Mouse (Mus musculus) liver, embryonic 11.5 days (tissue): ENCODE measurements around the gene Tdrd9. TPM values are rescaled to one million over a fixed set of nuclear protein-coding genes. Genes with fewer than 3 reads are reported as not detected.

Experiments used
- ATAC-seq: fragments of 200-750 bp; cut with Nextera tagmentation; replicated peaks from 2 replicates; pipeline ENCODE4 v1.8.0; 2017; ENCODE audit warnings: moderate number of reproducible peaks, mild to moderate bottlenecking, moderate TSS enrichment, moderate library complexity; ENCODE audit not compliant: low FRiP score
- DNase-seq: peaks from one replicate; pipeline ENCODE4 v3.0.0-alpha.2; 2017; ENCODE audit warnings: low spot score
- H3K27ac ChIP-seq: fragments of 300-500 bp; sonication (generic); 2 replicates; pipeline ENCODE4 v1.5.1; 2014; ENCODE audit warnings: mild to moderate bottlenecking, low read depth, low read length, control low read depth
- H3K27me3 ChIP-seq: fragments of 300-500 bp; sonication (generic); replicated peaks from 2 replicates; pipeline ENCODE4 v1.6.1; 2014; ENCODE audit warnings: low read length, mixed read lengths; ENCODE audit not compliant: control insufficient read depth, insufficient read depth
- H3K36me3 ChIP-seq: fragments of 300-500 bp; sonication (generic); 2 replicates; pipeline ENCODE4 v1.6.1; 2014; ENCODE audit warnings: mild to moderate bottlenecking, low read length, moderate library complexity, mixed read lengths; ENCODE audit not compliant: control insufficient read depth, insufficient read depth
- H3K4me1 ChIP-seq: fragments of 300-500 bp; sonication (generic); replicated peaks from 2 replicates; pipeline ENCODE4 v1.6.1; 2014; ENCODE audit warnings: low read length, mixed read lengths; ENCODE audit not compliant: control insufficient read depth, insufficient read depth
- H3K4me2 ChIP-seq: fragments of 300-500 bp; sonication (generic); 2 replicates; pipeline ENCODE4 v1.6.1; 2014; ENCODE audit warnings: mild to moderate bottlenecking, control low read depth, moderate library complexity
- H3K4me3 ChIP-seq: fragments of 300-500 bp; sonication (generic); 2 replicates; pipeline ENCODE4 v1.5.1; 2014; ENCODE audit warnings: low read depth, low read length, control low read depth
- H3K9ac ChIP-seq: fragments of 300-500 bp; sonication (generic); 2 replicates; pipeline ENCODE4 v1.6.1; 2014; ENCODE audit warnings: low read depth, low read length, control low read depth
- H3K9me3 ChIP-seq: fragments of 300-500 bp; sonication (generic); 2 replicates; pipeline ENCODE4 v1.6.1; 2016; ENCODE audit warnings: low read length, inconsistent platforms, mixed read lengths; ENCODE audit not compliant: control insufficient read depth
- WGBS: fragments of 180-500 bp; shearing (Covaris S2); extraction: QIAGEN DNeasy Blood & Tissue Kit; methylation state at CpG from one replicate; pipeline ENCODE4 v1.1.7; 2014; 5-methylcytosine and 5-hydroxymethylcytosine counted together
- polyA plus RNA-seq: library from polyadenylated mRNA; unstranded; fragments of >200 nt; fragmentation: Nextera tagmentation; extraction: Ambion mirVana; gene quantifications from 2 replicates; pipeline ENCODE4 v1.2.1, GENCODE M21; 2014

Tdrd9 gene
- polyA plus RNA-seq, 1 experiment from 2014 or later, result 0.40 TPM

- H3K4me3 ChIP-seq, result no peak overlapping the region
- no peaks in the 10 kb centered on the region for H3K9me3 ChIP-seq
- no peaks in the 10 kb centered on the region for H3K4me1 ChIP-seq
- H3K4me2 ChIP-seq, result no peak overlapping the region
- H3K27ac ChIP-seq, result no peak overlapping the region
- no peak for DNase-seq
- ATAC-seq, result no peak
- WGBS, result 65% methylated on average over 6 of the region's 6 CpGs
- no peaks in the 10 kb centered on the region for H3K36me3 ChIP-seq
- no peaks in the 10 kb centered on the region for H3K27me3 ChIP-seq
- no peak overlapping the region for H3K9ac ChIP-seq
These were observed 5.8 kb downstream of the Tdrd9 start for GRCm38 (mm10) chr12:111977138-111977537.

DNA sequence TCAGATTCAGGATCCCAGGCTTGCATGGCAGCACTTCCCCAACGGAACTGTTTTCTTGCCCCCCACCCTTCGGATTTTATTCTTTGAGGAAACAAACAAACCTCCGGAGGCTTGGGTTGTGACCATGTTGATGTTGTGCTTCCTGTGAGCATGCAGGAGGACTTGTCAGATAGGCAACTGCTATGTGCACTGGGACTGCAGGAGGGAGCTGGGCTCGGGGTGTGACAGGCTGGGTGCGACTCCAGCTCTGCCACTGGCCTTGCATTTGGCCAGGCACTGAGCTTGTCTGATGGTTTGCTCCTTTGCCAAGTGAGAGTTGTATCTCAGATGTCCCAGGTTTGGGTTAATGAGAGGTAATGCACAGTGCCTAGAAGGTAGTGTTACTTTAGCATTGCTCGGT lies 6.9 kb downstream of the Tdrd9 start:
- Histone ChIP-seq H3K4me1 (no peaks in the 10 kb centered on the region), H3K27me3 (no peaks in the 10 kb centered on the region), H3K36me3 (no peaks in the 10 kb centered on the region), H3K9me3 (no peaks in the 10 kb centered on the region), H3K4me2 (no peak overlapping the region), H3K27ac (no peak overlapping the region), H3K9ac (no peak overlapping the region), H3K4me3 (no peak overlapping the region)
- DNase-seq, result no peak
- WGBS, result 53% methylated on average over 6 of the region's 6 CpGs
- no peak for ATAC-seq

- no peaks in the 10 kb centered on the region for H3K36me3 ChIP-seq
- H3K4me1 ChIP-seq, result no peaks in the 10 kb centered on the region
- ATAC-seq, result no peak
- 66% methylated on average over 6 of the region's 6 CpGs for WGBS
- no peak for DNase-seq
- no peak within 1 kb of the TSS for H3K9ac ChIP-seq
- H3K4me2 ChIP-seq, result no peak within 1 kb of the TSS
- no peak within 1 kb of the TSS for H3K27ac ChIP-seq
- H3K9me3 ChIP-seq, result no peaks in the 10 kb centered on the region
- H3K27me3 ChIP-seq, result no peaks in the 10 kb centered on the region
- H3K4me3 ChIP-seq, result no peak within 1 kb of the TSS
These were observed 9.6 kb downstream of the Tdrd9 start, which contains the start of gene Rd3l for GRCm38 (mm10) chr12:111980887-111981367. TSS of gene Rd3l (minus strand) at chr12:111981317.

GRCm38 (mm10) chr12:111981831-111982230 lies 10.5 kb downstream of the Tdrd9 start:
- no peaks in the 10 kb centered on the region for H3K4me1 ChIP-seq
- DNase-seq (no peak), ATAC-seq (no peak)
- no peaks in the 10 kb centered on the region for H3K36me3 ChIP-seq
- H3K4me2 ChIP-seq, result no peak overlapping the region
- WGBS, result 73% methylated on average over 8 of the region's 8 CpGs
- H3K27ac ChIP-seq, result no peak overlapping the region
- no peak overlapping the region for H3K9ac ChIP-seq
- no peaks in the 10 kb centered on the region; the same call in 1 of the 2 replicates for H3K27me3 ChIP-seq
- H3K4me3 ChIP-seq, result no peak overlapping the region
- H3K9me3 ChIP-seq, result no peaks in the 10 kb centered on the region

GRCm38 (mm10) chr12:111983165-111983564 lies 11.8 kb downstream of the Tdrd9 start:
- H3K9ac ChIP-seq, result no peak overlapping the region
- WGBS, result 46% methylated on average over 2 of the region's 2 CpGs
- no peaks in the 10 kb centered on the region for H3K36me3 ChIP-seq
- no peaks in the 10 kb centered on the region; the same call in 1 of the 2 replicates for H3K27me3 ChIP-seq
- H3K4me3 ChIP-seq, result no peak overlapping the region
- no peaks in the 10 kb centered on the region for H3K9me3 ChIP-seq
- no peak overlapping the region for H3K4me2 ChIP-seq
- no peaks in the 10 kb centered on the region for H3K4me1 ChIP-seq
- DNase-seq (no peak), ATAC-seq (no peak)
- H3K27ac ChIP-seq, result no peak overlapping the region

- no peak overlapping the region for H3K27ac ChIP-seq
These were observed 15.4 kb downstream of the Tdrd9 start for GRCm38 (mm10) chr12:111986756-111987155.

DNA sequence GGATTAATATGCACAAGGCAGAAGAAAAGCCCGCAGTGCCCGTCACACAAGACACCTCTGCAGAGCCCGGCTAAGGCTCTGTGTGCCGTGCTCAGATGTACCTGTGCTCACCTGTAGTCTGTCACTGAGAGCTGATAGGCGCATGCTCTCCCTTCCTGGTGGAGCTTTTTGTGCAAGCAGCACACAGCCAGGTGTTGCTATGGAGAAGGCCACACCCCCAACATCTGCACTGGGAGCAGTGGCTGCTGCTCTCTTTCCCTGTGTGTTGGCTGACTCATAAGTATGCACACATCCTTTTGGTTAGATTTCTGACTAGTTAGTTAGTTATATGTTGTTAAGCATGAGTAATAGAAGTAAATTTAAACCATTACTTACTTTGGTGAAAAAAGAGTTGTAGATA lies 21.3 kb downstream of the Tdrd9 start:
- no peak for DNase-seq
- Histone ChIP-seq H3K27ac (no peak overlapping the region), H3K9ac (no peak overlapping the region)

More at GRCm38 (mm10) chr12:111986756-111987155, 15.4 kb downstream of the Tdrd9 start:
- Histone ChIP-seq H3K4me1 (no peaks in the 10 kb centered on the region), H3K4me2 (no peak overlapping the region), H3K27me3 (no peaks in the 10 kb centered on the region; the same call in 1 of the 2 replicates), H3K36me3 (no peaks in the 10 kb centered on the region), H3K9me3 (no peaks in the 10 kb centered on the region), H3K9ac (no peak overlapping the region), H3K4me3 (no peak overlapping the region)
- no peak for DNase-seq
- ATAC-seq, result no peak
- 51% methylated on average over 9 of the region's 9 CpGs for WGBS

GRCm38 (mm10) chr12:111995161-111995560 lies 23.8 kb downstream of the Tdrd9 start:
- Histone ChIP-seq H3K9ac (no peak overlapping the region), H3K36me3 (no peaks in the 10 kb centered on the region), H3K27me3 (no peaks in the 10 kb centered on the region), H3K27ac (no peak overlapping the region), H3K4me1 (no peaks in the 10 kb centered on the region), H3K4me2 (no peak overlapping the region), H3K9me3 (no peaks in the 10 kb centered on the region), H3K4me3 (no peak overlapping the region)
- DNase-seq, result no peak
- WGBS, result 85% methylated on average over 2 of the region's 2 CpGs
- no peak for ATAC-seq

More for the DNA sequence above, 21.3 kb downstream of the Tdrd9 start:
- H3K4me3 ChIP-seq, result no peak overlapping the region
- H3K36me3 ChIP-seq, result no peaks in the 10 kb centered on the region
- no peaks in the 10 kb centered on the region for H3K27me3 ChIP-seq
- H3K4me1 ChIP-seq, result no peaks in the 10 kb centered on the region
- 87% methylated on average over 5 of the region's 5 CpGs for WGBS
- H3K9me3 ChIP-seq, result no peaks in the 10 kb centered on the region
- no peak overlapping the region for H3K4me2 ChIP-seq
- ATAC-seq, result no peak

DNA sequence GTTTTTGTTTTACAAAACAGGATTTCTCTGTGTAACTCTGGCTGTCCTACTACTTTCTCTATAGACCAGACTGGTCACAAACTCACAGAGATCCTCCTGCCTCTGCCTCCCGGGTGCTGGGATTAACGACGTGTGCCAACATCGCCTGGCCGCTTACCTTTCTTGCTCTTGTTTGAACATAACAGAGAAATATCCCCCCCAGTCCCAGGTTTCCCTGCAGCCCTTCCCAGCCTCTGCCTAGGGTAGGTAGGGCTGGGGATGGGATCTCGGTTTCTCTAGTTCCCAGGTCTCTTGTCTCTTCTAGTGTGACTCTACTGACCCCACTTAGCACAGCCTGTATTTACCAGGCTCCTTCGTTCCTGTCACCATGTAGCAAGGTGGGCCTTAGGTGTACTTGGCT lies 28.4 kb downstream of the Tdrd9 start:
- Histone ChIP-seq H3K27ac (no peak overlapping the region), H3K4me1 (no peaks in the 10 kb centered on the region), H3K9ac (no peak overlapping the region), H3K4me2 (no peak overlapping the region), H3K27me3 (no peaks in the 10 kb centered on the region), H3K36me3 (no peaks in the 10 kb centered on the region), H3K9me3 (no peaks in the 10 kb centered on the region), H3K4me3 (no peak overlapping the region)
- WGBS, result 88% methylated on average over 7 of the region's 7 CpGs
- DNase-seq (no peak), ATAC-seq (no peak)
